Mouse (Mus musculus) fat pad, adult 2 months (tissue): Measurements from ENCODE around the gene Fscb.

Source experiments
- DNase-seq: peaks from one replicate; pipeline ENCODE4 v3.0.0-alpha.2; 2011; ENCODE audit warnings: low read depth, low spot score; ENCODE audit errors: extremely low read depth

Fscb gene

DNA sequence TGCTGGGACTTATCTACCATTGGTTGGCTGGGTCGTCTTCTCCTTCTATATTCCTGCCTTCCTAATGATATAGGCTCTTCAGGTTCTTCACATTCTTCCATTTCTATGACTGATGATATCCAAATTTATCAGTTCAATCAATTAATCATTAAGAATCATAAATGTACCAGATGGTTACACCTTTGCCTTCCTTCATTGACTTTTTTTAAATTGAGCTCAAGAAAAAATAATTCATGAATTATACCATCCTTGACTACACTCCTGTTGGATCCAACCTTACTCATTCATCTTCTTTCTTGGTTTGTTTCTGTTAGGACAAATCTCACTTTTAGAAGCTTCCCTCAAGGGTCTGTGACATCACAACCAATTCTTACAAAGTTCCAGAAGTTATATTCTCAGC is at the start of gene Fscb:
Gene Fscb, minus strand, starts transcription at position 101 of the 400 bp plus-strand sequence.
- no peak for DNase-seq

DNA sequence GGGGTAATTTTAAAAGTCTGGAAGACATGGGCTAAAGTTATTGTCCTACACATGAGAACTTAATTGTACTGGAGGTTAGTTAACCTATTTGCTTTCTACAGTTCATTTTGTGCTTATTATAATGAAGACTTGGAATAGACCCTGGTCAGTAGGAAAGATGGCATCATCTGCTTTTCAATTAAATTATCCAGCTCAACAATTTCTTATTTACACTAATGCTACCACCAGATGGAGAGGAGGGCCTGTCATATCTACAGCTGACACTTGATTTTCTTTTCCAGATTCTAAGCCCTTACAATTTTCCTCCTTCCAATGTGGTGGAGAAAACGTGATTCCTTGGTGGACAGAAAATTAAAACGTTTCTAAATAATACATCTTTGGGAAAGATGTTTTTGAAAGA is 42.3 kb upstream of the Fscb start:
- DNase-seq: no peak

GRCm38 (mm10) chr12:64513439-64513838 is 38.9 kb upstream of the Fscb start:
- no peak for DNase-seq

DNA sequence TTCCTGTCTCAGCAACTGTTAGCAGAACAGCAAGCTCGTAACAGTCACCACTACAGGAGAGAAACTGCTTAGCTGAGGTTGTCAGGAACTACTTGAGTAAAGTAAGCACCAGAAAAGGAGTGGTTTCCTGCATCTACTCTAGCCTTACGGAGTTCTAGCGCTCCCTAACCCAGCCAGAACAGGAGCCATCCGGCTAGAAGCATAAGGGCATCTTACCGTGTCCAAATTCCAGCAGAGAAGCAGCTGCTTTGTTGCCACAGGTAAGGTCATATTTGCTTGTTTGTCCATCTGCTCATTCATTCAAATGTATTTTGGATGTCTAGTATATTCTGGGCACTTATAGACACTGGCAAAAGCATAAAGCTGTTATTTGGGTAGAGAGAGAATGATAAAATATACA is 23.2 kb upstream of the Fscb start:
- no peak for DNase-seq

GRCm38 (mm10) chr12:64473615-64474014 is 875 bp downstream of the Fscb start:
- DNase-seq: no peak

DNA sequence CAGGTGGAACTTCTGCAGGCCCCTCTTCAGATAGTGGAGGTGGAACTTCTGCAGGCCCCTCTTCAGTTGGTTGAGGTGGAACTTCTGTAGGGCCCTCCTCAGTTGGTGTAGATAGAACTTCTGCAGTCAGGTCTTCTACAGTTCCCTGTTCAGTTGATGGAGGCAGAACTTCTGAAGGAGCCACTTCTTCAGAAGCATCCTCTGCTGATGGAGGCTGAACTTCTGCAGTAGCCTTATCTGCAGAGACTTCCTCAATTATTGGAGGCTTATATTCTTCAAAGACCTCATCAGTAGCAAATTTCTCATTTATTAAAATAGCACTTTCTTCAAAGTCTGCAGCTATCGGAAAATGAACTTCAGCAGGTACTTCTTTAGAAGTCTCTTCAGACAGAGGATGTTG is 1.4 kb downstream of the Fscb start:
- DNase-seq: no peak

DNA sequence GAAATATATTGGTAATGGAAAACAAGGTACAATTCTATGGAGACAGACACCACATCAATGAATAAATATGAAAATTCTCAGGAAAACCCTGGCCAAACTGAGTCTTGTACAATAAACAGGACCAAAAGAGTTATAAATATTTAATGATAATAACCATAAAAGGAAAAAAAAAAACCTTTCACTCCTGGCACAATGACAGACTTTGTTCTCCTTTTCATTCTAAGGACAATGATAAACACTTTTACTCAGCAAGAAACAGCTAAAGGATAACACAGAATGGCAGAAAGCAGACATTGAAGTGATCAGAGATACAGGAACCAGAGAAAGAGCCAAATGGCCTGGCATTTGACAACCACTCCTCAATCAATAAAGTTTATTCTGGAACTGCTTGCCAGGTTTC is 19.3 kb downstream of the Fscb start:
- DNase-seq: no peak

GRCm38 (mm10) chr12:64449911-64450310 is 24.6 kb downstream of the Fscb start:
- DNase-seq: no peak

- no peak for DNase-seq
Observed at GRCm38 (mm10) chr12:64436675-64437074, 37.8 kb downstream of the Fscb start.
